Mouse (Mus musculus) kidney, postnatal 10 days (tissue): ENCODE data around the gene Rbm4.

Source experiments
- DNase-seq: peaks from one replicate; pipeline ENCODE4 v3.0.0; 2021; ENCODE audit warnings: mixed read lengths

Gene Rbm4

GRCm38 (mm10) chr19:4739053-4739452 lies 54.6 kb downstream of the Rbm4 start:
- no peak for DNase-seq

- DNase-seq: no peak
These were observed 55.8 kb downstream of the Rbm4 start for GRCm38 (mm10) chr19:4737866-4738265.
